Mouse (Mus musculus) layer of hippocampus, postnatal 14 days (tissue): ENCODE data around the gene Crmp1. TPM values are rescaled to one million over a fixed set of nuclear protein-coding genes. Genes with fewer than 3 reads are reported as not detected.

ENCODE experiments used
- DNase-seq, 2 experiments: peaks; one replicate each; pipeline ENCODE4 v3.0.0; 2021 to 2022; ENCODE audit warnings: low spot score in 2 of 2, mixed read lengths in 1 of 2
- total RNA-seq, 2 experiments: library from RNA; stranded (reverse); gene quantifications; 2 replicates each; pipeline ENCODE4 v1.2.3; 2021

Gene Crmp1
- total RNA-seq, 2 experiments from 2014 or later: 405 to 421 TPM

- DNase-seq: peak in 1 of 2 experiments; percentile 65
These were observed 8.7 kb upstream of the Crmp1 start for GRCm38 (mm10) chr5:37233010-37233557.

- no peak for DNase-seq
These were observed 3.1 kb upstream of the Crmp1 start for GRCm38 (mm10) chr5:37238654-37239053.

GRCm38 (mm10) chr5:37240550-37240949 is 1.2 kb upstream of the Crmp1 start:
- DNase-seq: no peak

- DNase-seq: no peak
These were observed 516 bp upstream of the Crmp1 start for GRCm38 (mm10) chr5:37241224-37241623.

- DNase-seq: no peak
These were observed 824 bp downstream of the Crmp1 start for GRCm38 (mm10) chr5:37242360-37243168.

- DNase-seq: no peak
These were observed 1.6 kb downstream of the Crmp1 start for GRCm38 (mm10) chr5:37243169-37243886.

- DNase-seq: peak; percentile 52 to 73
These were observed 2.4 kb downstream of the Crmp1 start for GRCm38 (mm10) chr5:37244161-37244560.

GRCm38 (mm10) chr5:37244666-37245242 is 3.0 kb downstream of the Crmp1 start:
- DNase-seq: no peak

- DNase-seq: peak; percentile 75 to 86
These were observed 3.9 kb downstream of the Crmp1 start for GRCm38 (mm10) chr5:37245651-37246050.

GRCm38 (mm10) chr5:37246138-37246910 is 4.6 kb downstream of the Crmp1 start:
- DNase-seq: peak; percentile 54

- DNase-seq: no peak
These were observed 5.7 kb downstream of the Crmp1 start for GRCm38 (mm10) chr5:37247456-37247855.

- no peak for DNase-seq
These were observed 7.1 kb downstream of the Crmp1 start for GRCm38 (mm10) chr5:37248870-37249269.

GRCm38 (mm10) chr5:37251596-37251995 is 9.9 kb downstream of the Crmp1 start:
- no peak for DNase-seq

- no peak for DNase-seq
These were observed 10.5 kb downstream of the Crmp1 start for GRCm38 (mm10) chr5:37252101-37252804.

- no peak for DNase-seq
These were observed 12.8 kb downstream of the Crmp1 start for GRCm38 (mm10) chr5:37254523-37254922.

- no peak for DNase-seq
These were observed 15.1 kb downstream of the Crmp1 start for GRCm38 (mm10) chr5:37256823-37257222.

GRCm38 (mm10) chr5:37257243-37257642 is 15.5 kb downstream of the Crmp1 start:
- DNase-seq: no peak

GRCm38 (mm10) chr5:37261734-37262133 is 20.0 kb downstream of the Crmp1 start:
- no peak for DNase-seq

- DNase-seq: no peak
These were observed 22.1 kb downstream of the Crmp1 start for GRCm38 (mm10) chr5:37263816-37264215.

GRCm38 (mm10) chr5:37281021-37281420 is 39.3 kb downstream of the Crmp1 start:
- DNase-seq: no peak
